ENCODE assay signal across 8 mouse cellular contexts in the genomic region with DNA sequence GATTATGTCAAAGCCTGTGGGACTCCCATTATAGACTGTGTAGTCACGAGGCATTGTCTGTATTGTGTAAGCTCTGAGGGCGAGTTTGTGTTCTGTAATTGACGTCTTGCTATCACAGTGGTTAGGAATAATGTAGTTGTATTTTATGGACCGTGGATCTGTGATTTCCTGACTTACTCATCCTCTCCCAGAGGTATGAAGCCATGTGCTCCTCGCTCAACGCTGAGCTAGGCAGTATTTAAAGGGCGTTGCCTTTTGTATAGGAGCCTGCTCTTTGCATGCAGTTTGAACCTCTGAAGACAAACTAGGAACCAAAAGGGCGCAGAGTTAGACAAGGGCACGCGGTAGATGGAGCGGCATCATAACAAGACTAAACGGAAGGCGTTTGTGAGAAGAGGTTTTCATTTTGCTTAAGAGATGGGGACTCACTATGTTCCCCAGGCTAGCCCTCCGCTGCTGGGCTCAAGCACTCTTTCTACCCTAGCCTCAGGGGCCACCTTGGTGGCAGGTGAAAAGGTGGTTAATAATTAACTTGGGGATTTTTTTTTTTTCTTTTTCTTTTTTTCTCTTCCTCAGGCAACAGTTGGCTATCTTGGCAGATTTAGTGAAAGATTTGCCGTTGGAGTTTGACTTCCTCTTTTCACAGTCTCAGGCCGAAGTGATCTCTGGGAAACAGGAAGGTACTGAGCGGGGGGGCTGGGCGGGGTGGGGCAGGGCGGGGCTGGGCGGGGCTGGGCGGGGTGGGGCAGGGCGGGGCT. TPM values are rescaled to one million over a fixed set of nuclear protein-coding genes. Genes with fewer than 3 reads are reported as not detected.
DNase-seq lines count a peak whose midpoint lies in the region; ATAC-seq and TF ChIP-seq lines count a peak whose summit lies in the region.

No protein-coding gene starts in this region.

- H3K9ac ChIP-seq in intestine, postnatal 0 days (ENCODE audit: low read depth, low read length): no peak overlapping the region; the same call in 1 of the 2 replicates
- no peak overlapping the region for H3K9ac ChIP-seq in hindbrain, embryonic 16.5 days (ENCODE audit: low read depth, low read length)

- DNase-seq in 416B (ENCODE audit: low read depth): peak; percentile 88
- no peak for DNase-seq in gastrocnemius, postnatal 10 days
- DNase-seq in layer of hippocampus, postnatal 10 days (ENCODE audit: low spot score in 2 of 2): no peak
- DNase-seq in adrenal gland, adult 18-20 months (ENCODE audit: low spot score in 2 of 2): no peak

- whole genome bisulfite sequencing in intestine, postnatal 0 days: 32% methylated on average over 22 of the region's 22 CpGs
- WGBS in hindbrain, embryonic 16.5 days: 61% methylated on average over 22 of the region's 22 CpGs

- 0 out of 2 replicates have a peak, but pooled peaks cover 5% of the 10 kb centered on the region for H3K36me3 ChIP-seq in E14TG2a.4 (ENCODE audit: insufficient read depth, low read length)
- H3K36me3 ChIP-seq in intestine, postnatal 0 days (ENCODE audit: control insufficient read depth, insufficient read depth): peaks cover 57% of the 10 kb centered on the region
- H3K36me3 ChIP-seq in hindbrain, embryonic 16.5 days (ENCODE audit: control insufficient read depth, insufficient read depth, low read length): peaks cover 3% of the 10 kb centered on the region

- H3K27ac ChIP-seq in intestine, postnatal 0 days (ENCODE audit: low read depth, low read length): peak overlapping the region; percentile 90
- H3K27ac ChIP-seq in hindbrain, embryonic 16.5 days (ENCODE audit: low read depth, low read length): no peak overlapping the region

- peaks cover 16% of the 10 kb centered on the region for H3K4me1 ChIP-seq in E14TG2a.4 (replicated peaks; ENCODE audit: low read depth, low read length)
- no peaks in the 10 kb centered on the region; the same call in none of the 2 replicates for H3K4me1 ChIP-seq in intestine, postnatal 0 days (replicated peaks; ENCODE audit: control insufficient read depth, insufficient read depth, low read length)
- no peaks in the 10 kb centered on the region for H3K4me1 ChIP-seq in hindbrain, embryonic 16.5 days (ENCODE audit: control insufficient read depth, insufficient read depth, low read depth, low read length)

- no peaks in the 10 kb centered on the region for H3K9me3 ChIP-seq in E14TG2a.4 (ENCODE audit: low read length)
- H3K9me3 ChIP-seq in intestine, postnatal 0 days (ENCODE audit: control insufficient read depth): no peaks in the 10 kb centered on the region
- no peaks in the 10 kb centered on the region for H3K9me3 ChIP-seq in hindbrain, embryonic 16.5 days (ENCODE audit: control insufficient read depth, low read length)

- peak overlapping the region; percentile 4; the same call in 1 of the 2 replicates for H3K4me2 ChIP-seq in intestine, postnatal 0 days (replicated peaks; ENCODE audit: low read depth)
- no peak overlapping the region for H3K4me2 ChIP-seq in hindbrain, embryonic 16.5 days (ENCODE audit: low read length)

- H3K27me3 ChIP-seq in E14TG2a.4 (ENCODE audit: insufficient read depth, low read length): no peaks in the 10 kb centered on the region
- no peaks in the 10 kb centered on the region for H3K27me3 ChIP-seq in intestine, postnatal 0 days (replicated peaks; ENCODE audit: control insufficient read depth, insufficient read depth, low read length)
- H3K27me3 ChIP-seq in hindbrain, embryonic 16.5 days (replicated peaks; ENCODE audit: control insufficient read depth, insufficient read depth, low read length): no peaks in the 10 kb centered on the region

- ATAC-seq in intestine, postnatal 0 days: peak; percentile 92
- ATAC-seq in megakaryocyte-erythroid progenitor cell, adult 5-6 weeks (replicated peaks; ENCODE audit: low FRiP score, low TSS enrichment, poor library complexity, severe bottlenecking): peak; percentile 32; the same call in 1 of the 2 replicates
- no peak for ATAC-seq in hindbrain, embryonic 16.5 days

- TF ChIP-seq CTCF in E14TG2a.4 (conservative IDR thresholded peaks at IDR 0.05; ENCODE audit: low read length): no peak
- TF ChIP-seq CTCF in intestine, postnatal 0 days (IDR thresholded peaks at IDR 0.05; ENCODE audit: low read depth): no peak

- H3K4me3 ChIP-seq in E14TG2a.4 (replicated peaks; ENCODE audit: low read length): peak overlapping the region; percentile 41; the same call in 1 of the 2 replicates
- no peak overlapping the region for H3K4me3 ChIP-seq in intestine, postnatal 0 days (ENCODE audit: low read depth, low read length)
- no peak overlapping the region for H3K4me3 ChIP-seq in hindbrain, embryonic 16.5 days (ENCODE audit: low read length)

RNA-seq across cellular contexts. Expression of gene Entpd7, which starts 21.9 kb away (rescaled TPM):
- 61.5 and 65.2 TPM in 2 replicates for polyA plus RNA-seq in intestine, postnatal 0 days (2015; fragmentation: Nextera tagmentation; extraction: Ambion mirVana)
- 6.2 and 10.0 TPM in 2 replicates for total RNA-seq in megakaryocyte-erythroid progenitor cell, adult 5-6 weeks (2014; fragmentation: Nextera tagmentation)
- 1.4 and 2.3 TPM in 2 replicates for total RNA-seq in megakaryocyte-erythroid progenitor cell, adult 5-6 weeks (2017)
- 1 to 10 TPM; 3.9 to 7.5 TPM for total RNA-seq in gastrocnemius, postnatal 10 days (2021)
- total RNA-seq in layer of hippocampus, postnatal 10 days (2021): 10 to 100 TPM; 26.3 to 28.5 TPM
- 10 to 100 TPM; 13.0 to 20.6 TPM for total RNA-seq in adrenal gland, adult 18-20 months (2021)
- polyA plus RNA-seq in hindbrain, embryonic 16.5 days (2015; fragmentation: Nextera tagmentation; extraction: Ambion mirVana): 8.1 and 8.3 TPM in 2 replicates

RNA-seq across cellular contexts. Expression of gene Slc25a28, which starts 36.7 kb away (rescaled TPM):
- polyA plus RNA-seq in intestine, postnatal 0 days (2015; fragmentation: Nextera tagmentation; extraction: Ambion mirVana): 20.6 and 20.7 TPM in 2 replicates
- total RNA-seq in megakaryocyte-erythroid progenitor cell, adult 5-6 weeks (2014; fragmentation: Nextera tagmentation): 43.4 and 47.5 TPM in 2 replicates
- 23.8 and 35.2 TPM in 2 replicates for total RNA-seq in megakaryocyte-erythroid progenitor cell, adult 5-6 weeks (2017)
- 10 to 100 TPM; 18.4 to 21.2 TPM for total RNA-seq in gastrocnemius, postnatal 10 days (2021)
- total RNA-seq in layer of hippocampus, postnatal 10 days (2021): 10 to 100 TPM; 36.2 to 40.2 TPM
- total RNA-seq in adrenal gland, adult 18-20 months (2021): 10 to 100 TPM; 57.5 to 78.5 TPM
- 14.6 and 15.2 TPM in 2 replicates for polyA plus RNA-seq in hindbrain, embryonic 16.5 days (2015; fragmentation: Nextera tagmentation; extraction: Ambion mirVana)

RNA-seq across cellular contexts. Expression of gene Cutc, which starts 41.5 kb away (rescaled TPM):
- polyA plus RNA-seq in intestine, postnatal 0 days (2015; fragmentation: Nextera tagmentation; extraction: Ambion mirVana): 21.2 and 23.2 TPM in 2 replicates
- total RNA-seq in megakaryocyte-erythroid progenitor cell, adult 5-6 weeks (2014; fragmentation: Nextera tagmentation): 18.4 and 21.1 TPM in 2 replicates
- 22.8 and 34.1 TPM in 2 replicates for total RNA-seq in megakaryocyte-erythroid progenitor cell, adult 5-6 weeks (2017)
- total RNA-seq in gastrocnemius, postnatal 10 days (2021): 10 to 100 TPM; 10.3 to 11.3 TPM
- 1 to 10 TPM; 5.3 to 6.2 TPM for total RNA-seq in layer of hippocampus, postnatal 10 days (2021)
- 1 to 10 TPM; 7.2 to 8.2 TPM for total RNA-seq in adrenal gland, adult 18-20 months (2021)
- 7.3 and 7.7 TPM in 2 replicates for polyA plus RNA-seq in hindbrain, embryonic 16.5 days (2015; fragmentation: Nextera tagmentation; extraction: Ambion mirVana)

RNA-seq across cellular contexts. Expression of gene Cox15, which starts 41.5 kb away (rescaled TPM):
- 15.3 and 16.8 TPM in 2 replicates for polyA plus RNA-seq in intestine, postnatal 0 days (2015; fragmentation: Nextera tagmentation; extraction: Ambion mirVana)
- 21.7 and 34.5 TPM in 2 replicates for total RNA-seq in megakaryocyte-erythroid progenitor cell, adult 5-6 weeks (2014; fragmentation: Nextera tagmentation)
- 17.0 and 17.8 TPM in 2 replicates for total RNA-seq in megakaryocyte-erythroid progenitor cell, adult 5-6 weeks (2017)
- 10 to 100 TPM; 27.8 to 32.1 TPM for total RNA-seq in gastrocnemius, postnatal 10 days (2021)
- 10 to 100 TPM; 17.9 to 20.6 TPM for total RNA-seq in layer of hippocampus, postnatal 10 days (2021)
- total RNA-seq in adrenal gland, adult 18-20 months (2021): 10 to 100 TPM; 28.9 to 37.3 TPM
- 11.8 and 13.2 TPM in 2 replicates for polyA plus RNA-seq in hindbrain, embryonic 16.5 days (2015; fragmentation: Nextera tagmentation; extraction: Ambion mirVana)
